Mouse (Mus musculus) midbrain, embryonic 14.5 days (tissue): Measurements from ENCODE around the gene Dvl3. TPM values are rescaled to one million over a fixed set of nuclear protein-coding genes. Genes with fewer than 3 reads are reported as not detected.
"Not testable (repeated sequence)": the region's sequence is repeated elsewhere in the genome, so short reads cannot be mapped to it uniquely, and the experiment has no call there.

Source experiments
- ATAC-seq: fragments of 200-750 bp; cut with Nextera tagmentation; 2 replicates; pipeline ENCODE4 v1.8.0; 2017; ENCODE audit warnings: moderate number of reproducible peaks, moderate library complexity; ENCODE audit not compliant: low FRiP score, low TSS enrichment
- DNase-seq: peaks from one replicate; pipeline ENCODE4 v3.0.0-alpha.2; 2015
- H3K27ac ChIP-seq: fragments of 300-500 bp; sonication (generic); replicated peaks from 2 replicates; pipeline ENCODE4 v1.5.1; 2014; ENCODE audit warnings: mild to moderate bottlenecking, low read depth, low read length, moderate library complexity
- H3K27me3 ChIP-seq: fragments of 300-500 bp; sonication (generic); 2 replicates; pipeline ENCODE4 v1.6.1; 2014; ENCODE audit warnings: low read length, control low read depth, mixed read lengths; ENCODE audit not compliant: control insufficient read depth, insufficient read depth
- H3K36me3 ChIP-seq: fragments of 300-500 bp; sonication (generic); 2 replicates; pipeline ENCODE4 v1.6.1; 2014; ENCODE audit warnings: low read length, control low read depth; ENCODE audit not compliant: control insufficient read depth, insufficient read depth
- H3K4me1 ChIP-seq: fragments of 300-500 bp; sonication (generic); 2 replicates; pipeline ENCODE4 v1.6.1; 2014; ENCODE audit warnings: mild to moderate bottlenecking, antibody characterized with exemption, low read length, control low read depth; ENCODE audit not compliant: control insufficient read depth, insufficient read depth
- H3K4me2 ChIP-seq: fragments of 300-500 bp; sonication (generic); 2 replicates; pipeline ENCODE4 v1.6.1; 2014; ENCODE audit warnings: mild to moderate bottlenecking, low read length, moderate library complexity
- H3K4me3 ChIP-seq: fragments of 300-500 bp; sonication (generic); replicated peaks from 2 replicates; pipeline ENCODE4 v1.5.1; 2014; ENCODE audit warnings: low read depth, low read length
- H3K9ac ChIP-seq: fragments of 300-500 bp; sonication (generic); replicated peaks from 2 replicates; pipeline ENCODE4 v1.6.1; 2014; ENCODE audit warnings: mild to moderate bottlenecking, low read length, moderate library complexity
- H3K9me3 ChIP-seq: fragments of 300-500 bp; sonication (generic); 2 replicates; pipeline ENCODE4 v1.6.1; 2016; ENCODE audit warnings: low read length, control low read depth, mixed read lengths; ENCODE audit not compliant: control insufficient read depth
- WGBS: fragments of 180-500 bp; shearing (Covaris S2); extraction: QIAGEN DNeasy Blood & Tissue Kit; methylation state at CpG from one replicate; pipeline ENCODE4 v1.1.7; 2014; 5-methylcytosine and 5-hydroxymethylcytosine counted together
- polyA plus RNA-seq: library from polyadenylated mRNA; unstranded; fragments of >200 nt; fragmentation: Nextera tagmentation; extraction: Ambion mirVana; gene quantifications from 2 replicates; pipeline ENCODE4 v1.2.1, GENCODE M21; 2014

The Dvl3 gene
- polyA plus RNA-seq, 1 experiment from 2014 or later, result 40.2 TPM

GRCm38 (mm10) chr16:20478504-20478903, 38.3 kb upstream of the Dvl3 start:
- H3K36me3 ChIP-seq, result no peaks in the 10 kb centered on the region
- 86% methylated on average over 2 of the region's 2 CpGs for WGBS
- no peak overlapping the region for H3K9ac ChIP-seq
- no peak overlapping the region for H3K4me2 ChIP-seq
- H3K27me3 ChIP-seq, result no peaks in the 10 kb centered on the region
- DNase-seq (no peak), ATAC-seq (no peak)
- H3K9me3 ChIP-seq, result no peaks in the 10 kb centered on the region
- H3K4me1 ChIP-seq, result no peaks in the 10 kb centered on the region
- no peak overlapping the region for H3K4me3 ChIP-seq
- H3K27ac ChIP-seq, result no peak overlapping the region

- H3K36me3 ChIP-seq, H3K4me2 ChIP-seq, DNase-seq, H3K4me3 ChIP-seq, H3K27ac ChIP-seq, H3K27me3 ChIP-seq, H3K9ac ChIP-seq, H3K9me3 ChIP-seq, H3K4me1 ChIP-seq, ATAC-seq: not testable (repeated sequence)
- 94% methylated on average over 12 of the region's 12 CpGs for WGBS
Observed at GRCm38 (mm10) chr16:20479026-20479760, 37.6 kb upstream of the Dvl3 start.

- Histone ChIP-seq H3K27ac (no peak overlapping the region), H3K4me1 (no peaks in the 10 kb centered on the region), H3K27me3 (no peaks in the 10 kb centered on the region), H3K4me2 (no peak overlapping the region), H3K9ac (no peak overlapping the region), H3K9me3 (no peaks in the 10 kb centered on the region), H3K4me3 (no peak overlapping the region), H3K36me3 (no peaks in the 10 kb centered on the region)
- WGBS, result 29% methylated on average over 3 of the region's 3 CpGs
- DNase-seq (peak; percentile 69), ATAC-seq (no peak; the same call in 1 of the 2 replicates)
Observed at GRCm38 (mm10) chr16:20480115-20480514, 36.7 kb upstream of the Dvl3 start.

DNA sequence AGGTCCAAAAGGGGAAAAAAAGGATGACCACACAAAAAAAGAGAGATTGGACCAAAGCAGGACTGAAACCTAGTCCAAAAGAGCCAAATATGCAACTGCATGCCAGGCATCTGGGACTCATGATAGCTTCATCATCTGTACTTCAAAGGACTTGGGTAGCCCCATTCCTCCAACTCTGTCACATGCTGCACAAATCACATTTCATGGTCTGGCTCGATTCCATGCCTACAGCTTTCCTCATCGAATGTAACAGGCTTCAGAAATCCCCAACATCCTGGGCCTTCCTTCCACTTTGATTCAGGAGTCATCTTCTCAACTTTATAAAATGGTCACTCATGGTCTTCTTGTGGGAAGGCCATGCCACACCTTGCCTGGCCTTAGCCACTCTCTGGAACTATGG, 35.0 kb upstream of the Dvl3 start:
- DNase-seq (no peak), ATAC-seq (no peak)
- 31% methylated on average over 2 of the region's 2 CpGs for WGBS
- Histone ChIP-seq H3K36me3 (no peaks in the 10 kb centered on the region), H3K9ac (no peak overlapping the region), H3K4me1 (no peaks in the 10 kb centered on the region), H3K4me2 (no peak overlapping the region), H3K4me3 (no peak overlapping the region), H3K9me3 (no peaks in the 10 kb centered on the region), H3K27me3 (no peaks in the 10 kb centered on the region), H3K27ac (no peak overlapping the region)

GRCm38 (mm10) chr16:20483716-20484115, 33.1 kb upstream of the Dvl3 start:
- H3K9me3 ChIP-seq, H3K4me3 ChIP-seq, H3K9ac ChIP-seq, H3K27ac ChIP-seq, H3K36me3 ChIP-seq, H3K27me3 ChIP-seq, ATAC-seq, DNase-seq, H3K4me1 ChIP-seq, H3K4me2 ChIP-seq: not testable (repeated sequence)
- 93% methylated on average over 6 of the region's 7 CpGs for WGBS

DNA sequence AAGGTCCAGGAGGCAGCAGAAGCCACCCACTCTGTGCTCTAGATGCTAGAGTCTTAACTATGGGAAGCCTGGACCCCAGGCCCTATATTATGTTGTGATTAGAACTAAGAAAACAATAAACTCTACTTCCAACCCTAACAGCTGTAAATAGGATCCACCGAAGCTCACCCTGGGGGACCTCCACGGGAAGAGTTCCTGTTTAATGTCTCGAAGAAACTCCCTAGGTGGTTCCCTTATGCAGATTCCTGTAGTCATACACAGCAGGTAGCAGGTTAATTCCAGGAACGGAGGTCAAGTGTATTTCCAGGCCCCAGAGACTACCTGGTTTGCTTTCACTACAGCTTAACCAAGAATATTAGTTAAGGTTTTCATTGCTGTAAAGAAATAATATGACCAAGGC, 31.7 kb upstream of the Dvl3 start:
- H3K4me1 ChIP-seq, result no peaks in the 10 kb centered on the region
- H3K4me3 ChIP-seq, result no peak overlapping the region
- H3K9me3 ChIP-seq, result no peaks in the 10 kb centered on the region
- H3K27ac ChIP-seq, result no peak overlapping the region
- WGBS, result 39% methylated on average over 4 of the region's 4 CpGs
- no peaks in the 10 kb centered on the region for H3K36me3 ChIP-seq
- ATAC-seq (no peak), DNase-seq (no peak)
- H3K27me3 ChIP-seq, result no peaks in the 10 kb centered on the region
- H3K4me2 ChIP-seq, result no peak overlapping the region
- H3K9ac ChIP-seq, result no peak overlapping the region

GRCm38 (mm10) chr16:20486048-20486447, 30.7 kb upstream of the Dvl3 start:
- 61% methylated on average over 3 of the region's 3 CpGs for WGBS
- Histone ChIP-seq H3K27me3 (no peaks in the 10 kb centered on the region), H3K4me1 (no peaks in the 10 kb centered on the region), H3K36me3 (no peaks in the 10 kb centered on the region), H3K4me2 (no peak overlapping the region), H3K9me3 (no peaks in the 10 kb centered on the region), H3K27ac (no peak overlapping the region), H3K4me3 (no peak overlapping the region), H3K9ac (no peak overlapping the region)
- DNase-seq, result no peak
- no peak for ATAC-seq

DNA sequence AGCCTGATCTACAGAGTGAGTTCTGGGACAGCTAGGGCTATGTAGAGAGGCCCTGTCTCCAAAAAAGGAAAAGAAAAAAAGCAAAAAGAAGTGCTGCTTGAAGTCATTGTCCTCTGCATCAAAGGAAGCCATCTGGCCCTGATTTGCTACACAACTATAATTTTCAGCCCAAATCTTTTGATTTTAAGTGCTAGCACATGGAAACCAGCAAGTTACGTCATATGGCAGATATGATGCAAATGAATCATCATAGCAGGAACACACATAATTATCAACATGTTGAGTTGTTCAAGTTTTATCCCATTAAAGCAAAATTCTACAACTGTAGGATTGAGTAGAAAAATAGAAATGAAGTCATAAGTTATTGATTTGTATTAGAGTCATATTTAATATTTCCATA, 28.6 kb upstream of the Dvl3 start:
- H3K27ac ChIP-seq, result no peak overlapping the region
- no peaks in the 10 kb centered on the region for H3K27me3 ChIP-seq
- no peak overlapping the region for H3K9ac ChIP-seq
- no peaks in the 10 kb centered on the region for H3K9me3 ChIP-seq
- ATAC-seq (no peak), DNase-seq (no peak)
- no peaks in the 10 kb centered on the region for H3K36me3 ChIP-seq
- H3K4me1 ChIP-seq, result no peaks in the 10 kb centered on the region
- H3K4me3 ChIP-seq, result no peak overlapping the region
- 92% methylated on average over 1 of the region's 1 CpGs for WGBS
- no peak overlapping the region for H3K4me2 ChIP-seq

- H3K27ac ChIP-seq, DNase-seq, H3K9me3 ChIP-seq, H3K36me3 ChIP-seq, H3K4me1 ChIP-seq, H3K4me2 ChIP-seq, H3K9ac ChIP-seq, H3K27me3 ChIP-seq, ATAC-seq, H3K4me3 ChIP-seq: not testable (repeated sequence)
- 86% methylated on average over 9 of the region's 9 CpGs for WGBS
Observed at GRCm38 (mm10) chr16:20488751-20489150, 28.0 kb upstream of the Dvl3 start.
